In genomic region chr5:136970703-136971102, GRCm38 (mm10) we compare ENCODE assay signal across 9 mouse cellular contexts. TPM values are rescaled to one million over a fixed set of nuclear protein-coding genes. Genes with fewer than 3 reads are reported as not detected.
A peak's percentile ranks its signal among the peaks of the same experiment; 100 is the strongest.
DNase-seq lines count a peak whose midpoint lies in the region; ATAC-seq and TF ChIP-seq lines count a peak whose summit lies in the region.
"Had no signal": no experiment of that assay in that cellular context is flagged by ENCODE, and none has a peak within 500 bp of the region (broad histone marks: within the 10 kb centered on the region; RNA-seq: fewer than 3 reads in every experiment).

No protein-coding gene starts in this region.

- peaks cover 19% of the 10 kb centered on the region for H3K4me1 ChIP-seq in kidney, embryonic 14.5 days (ENCODE audit: control insufficient read depth, insufficient read depth, low read length)
- peaks cover 27% of the 10 kb centered on the region for H3K4me1 ChIP-seq in E14TG2a.4 (replicated peaks; ENCODE audit: low read depth, low read length)
- H3K4me1 ChIP-seq in limb, embryonic 10.5 days: peaks cover 11% of the 10 kb centered on the region

- intact Hi-C loops in gastrocnemius, postnatal 36 days (cut with DNase I): no loop called here

- H3K27me3 ChIP-seq in kidney, embryonic 14.5 days (ENCODE audit: control insufficient read depth, insufficient read depth, low read length): no peaks in the 10 kb centered on the region
- H3K27me3 ChIP-seq in E14TG2a.4 (ENCODE audit: insufficient read depth, low read length): no peaks in the 10 kb centered on the region
- H3K27me3 ChIP-seq in limb, embryonic 10.5 days (ENCODE audit: low read depth, poor library complexity, severe bottlenecking): no peaks in the 10 kb centered on the region

- H3K27ac ChIP-seq in kidney, embryonic 14.5 days (ENCODE audit: low read depth, low read length): no peak overlapping the region
- no peak overlapping the region for H3K27ac ChIP-seq in limb, embryonic 10.5 days
- H3K27ac ChIP-seq: macrophage had no signal

- 47% methylated on average over 1 of the region's 1 CpGs for WGBS in kidney, embryonic 14.5 days
- 55% methylated on average over 1 of the region's 1 CpGs for WGBS in limb, embryonic 10.5 days

- DNase-seq in kidney, adult 18-20 months: peak; percentile 88
- peak; percentile 85 for DNase-seq in adrenal gland, postnatal 10 days
- DNase-seq in gastrocnemius, postnatal 36 days: peak; percentile 63 to 70
- peak; percentile 46 for DNase-seq in limb, embryonic 10.5 days (ENCODE audit: low spot score)
- DNase-seq in natural killer cell, adult 2 months (ENCODE audit: low spot score in 2 of 2): peak; percentile 34 to 73
- DNase-seq in thymus, postnatal 4 days: peak; percentile 86

- ATAC-seq in kidney, embryonic 14.5 days (ENCODE audit: low FRiP score, low TSS enrichment): no peak

- H3K9me3 ChIP-seq in kidney, embryonic 14.5 days (ENCODE audit: control insufficient read depth, low read length): no peaks in the 10 kb centered on the region
- H3K9me3 ChIP-seq in E14TG2a.4 (ENCODE audit: low read length): no peaks in the 10 kb centered on the region
- H3K9me3 ChIP-seq in limb, embryonic 10.5 days (replicated peaks): no peaks in the 10 kb centered on the region

- peaks cover 5% of the 10 kb centered on the region for H3K36me3 ChIP-seq in kidney, embryonic 14.5 days (ENCODE audit: control insufficient read depth, insufficient read depth, low read length)
- H3K36me3 ChIP-seq in E14TG2a.4 (ENCODE audit: insufficient read depth, low read length): peaks cover 25% of the 10 kb centered on the region
- H3K36me3 ChIP-seq in limb, embryonic 10.5 days: peaks cover 30% of the 10 kb centered on the region

- H3K9ac ChIP-seq in kidney, embryonic 14.5 days (ENCODE audit: low read depth, low read length): no peak overlapping the region

- peak; percentile 66 for TF ChIP-seq CTCF in E14TG2a.4 (conservative IDR thresholded peaks at IDR 0.05; ENCODE audit: low read length)

- no peak overlapping the region for H3K4me3 ChIP-seq in kidney, embryonic 14.5 days (ENCODE audit: low read length)
- no peak overlapping the region for H3K4me3 ChIP-seq in E14TG2a.4 (replicated peaks; ENCODE audit: low read length)
- no peak overlapping the region for H3K4me3 ChIP-seq in limb, embryonic 10.5 days

- H3K4me2 ChIP-seq in kidney, embryonic 14.5 days (replicated peaks; ENCODE audit: low read depth, low read length): no peak overlapping the region

RNA-seq across cellular contexts. Expression of gene Cldn15, which starts 4.3 kb away (rescaled TPM):
- polyA plus RNA-seq in kidney, embryonic 14.5 days (2014; fragmentation: Nextera tagmentation; extraction: Ambion mirVana): 1.5 and 1.7 TPM in 2 replicates
- 10 to 100 TPM; 10.7 to 13.6 TPM for total RNA-seq in adrenal gland, postnatal 10 days (2021)
- total RNA-seq in gastrocnemius, postnatal 36 days (2021): 1 to 10 TPM; 1.7 to 1.8 TPM
- 0.13 and 0.39 TPM in 2 replicates for polyA plus RNA-seq in limb, embryonic 10.5 days (2016; fragmentation: Nextera tagmentation; extraction: Ambion mirVana)
- polyA plus RNA-seq: macrophage had no signal

RNA-seq across cellular contexts. Expression of gene Plod3, which starts 16.1 kb away (rescaled TPM):
- polyA plus RNA-seq in kidney, embryonic 14.5 days (2014; fragmentation: Nextera tagmentation; extraction: Ambion mirVana): 28.5 and 41.4 TPM in 2 replicates
- total RNA-seq in adrenal gland, postnatal 10 days (2021): 10 to 100 TPM; 43.5 to 49.6 TPM
- total RNA-seq in gastrocnemius, postnatal 36 days (2021): 10 to 100 TPM; 19.5 to 22.2 TPM
- 39.4 and 40.8 TPM in 2 replicates for polyA plus RNA-seq in limb, embryonic 10.5 days (2016; fragmentation: Nextera tagmentation; extraction: Ambion mirVana)

RNA-seq across cellular contexts. Expression of gene Znhit1, which starts 17.1 kb away (rescaled TPM):
- 80.6 and 93.2 TPM in 2 replicates for polyA plus RNA-seq in kidney, embryonic 14.5 days (2014; fragmentation: Nextera tagmentation; extraction: Ambion mirVana)
- 10 to 100 TPM; 60.1 to 61.0 TPM for total RNA-seq in adrenal gland, postnatal 10 days (2021)
- 10 to 100 TPM; 58.3 to 63.2 TPM for total RNA-seq in gastrocnemius, postnatal 36 days (2021)
- 116 and 119 TPM in 2 replicates for polyA plus RNA-seq in limb, embryonic 10.5 days (2016; fragmentation: Nextera tagmentation; extraction: Ambion mirVana)

RNA-seq across cellular contexts. Expression of gene Fis1, which starts 17.6 kb away (rescaled TPM):
- 333 and 398 TPM in 2 replicates for polyA plus RNA-seq in kidney, embryonic 14.5 days (2014; fragmentation: Nextera tagmentation; extraction: Ambion mirVana)
- 100 to 1,000 TPM; 164 to 186 TPM for total RNA-seq in adrenal gland, postnatal 10 days (2021)
- 100 to 1,000 TPM; 149 to 165 TPM for total RNA-seq in gastrocnemius, postnatal 36 days (2021)
- 262 and 277 TPM in 2 replicates for polyA plus RNA-seq in limb, embryonic 10.5 days (2016; fragmentation: Nextera tagmentation; extraction: Ambion mirVana)

RNA-seq across cellular contexts. Expression of gene Vgf, which starts 55.5 kb away (rescaled TPM):
- 0.16 and 0.36 TPM in 2 replicates for polyA plus RNA-seq in kidney, embryonic 14.5 days (2014; fragmentation: Nextera tagmentation; extraction: Ambion mirVana)
- 10 to 100 TPM in 1 of 2 experiments, 1 to 10 TPM in 1; 9.9 to 13.7 TPM for total RNA-seq in adrenal gland, postnatal 10 days (2021)
- not detected for total RNA-seq in gastrocnemius, postnatal 36 days (2021)
- polyA plus RNA-seq in limb, embryonic 10.5 days (2016; fragmentation: Nextera tagmentation; extraction: Ambion mirVana): 0.16 TPM in 1 of 2 replicates, not detected in the other
- polyA plus RNA-seq: macrophage had no signal

Comparison
In these comparisons a context has a peak if more than half of its experiments do, and no peak if none do; other contexts are left out.
1. RNA of gene Cldn15, which starts 4.3 kb away (total RNA-seq): 10.7 to 13.6 TPM in adrenal gland, postnatal 10 days; 1.7 to 1.8 TPM in gastrocnemius, postnatal 36 days; every median in the first group is over 4 times any median in the second.
2. Peak in every context shown above with its lines, with median percentiles within 50 percentile points of each other: DNase-seq.